ENCODE assay signal across 9 mouse cellular contexts in genomic region chr8:70352000-70352384, GRCm38 (mm10). TPM values are rescaled to one million over a fixed set of nuclear protein-coding genes. Genes with fewer than 3 reads are reported as not detected.
DNase-seq lines count a peak whose midpoint lies in the region; ATAC-seq and TF ChIP-seq lines count a peak whose summit lies in the region.
"Had no signal": no experiment of that assay in that cellular context is flagged by ENCODE, and none has a peak within 500 bp of the region (broad histone marks: within the 10 kb centered on the region; RNA-seq: fewer than 3 reads in every experiment).

No protein-coding gene starts in this region.

- no peak for DNase-seq in heart, postnatal 10 days
- DNase-seq in MEL (ENCODE audit: low read depth, low spot score) = no peak
- DNase-seq in hindbrain, embryonic 10.5 days (ENCODE audit: low spot score) = no peak
- DNase-seq in midbrain, embryonic 11.5 days (ENCODE audit: low spot score, missing footprints) = no peak
- no peak for DNase-seq in MN1 (ENCODE audit: low spot score)
- no peak for DNase-seq in frontal cortex, adult 2 months (ENCODE audit: extremely low spot score in 1 of 2, low spot score in 1 of 2)
- no peak for DNase-seq in layer of hippocampus, postnatal 14 days (ENCODE audit: low spot score in 2 of 2)

- H3K9ac ChIP-seq in heart, embryonic 13.5 days = peak overlapping the region; percentile 97
- peak overlapping the region; percentile 98 for H3K9ac ChIP-seq in MEL (ENCODE audit: control insufficient read depth, low read depth, low read length, poor library complexity, severe bottlenecking)
- peak overlapping the region; percentile 97 for H3K9ac ChIP-seq in midbrain, embryonic 11.5 days (ENCODE audit: low read length)

- peaks cover 24% of the 10 kb centered on the region for H3K36me3 ChIP-seq in heart, embryonic 13.5 days
- H3K36me3 ChIP-seq in MEL (ENCODE audit: control insufficient read depth in 1 of 2, insufficient read depth in 2 of 2, low read length in 2 of 2) = peaks cover 8 to 37% of the 10 kb centered on the region in 2 experiments
- H3K36me3 ChIP-seq in hindbrain, embryonic 10.5 days = peaks cover 43% of the 10 kb centered on the region
- peaks cover 4% of the 10 kb centered on the region; the same call in 1 of the 2 replicates for H3K36me3 ChIP-seq in midbrain, embryonic 11.5 days (ENCODE audit: control insufficient read depth, insufficient read depth, low read length)

- peak overlapping the region; percentile 100 for H3K4me2 ChIP-seq in heart, embryonic 13.5 days
- peak overlapping the region; percentile 100 for H3K4me2 ChIP-seq in midbrain, embryonic 11.5 days

- no peaks in the 10 kb centered on the region for H3K27me3 ChIP-seq in heart, embryonic 13.5 days (replicated peaks)
- H3K27me3 ChIP-seq in MEL (ENCODE audit: control insufficient read depth in 1 of 2, insufficient read depth in 2 of 2, low read length in 2 of 2) = no peaks in the 10 kb centered on the region
- H3K27me3 ChIP-seq in hindbrain, embryonic 10.5 days (ENCODE audit: insufficient read depth, poor library complexity, severe bottlenecking) = no peaks in the 10 kb centered on the region
- H3K27me3 ChIP-seq in midbrain, embryonic 11.5 days (ENCODE audit: control insufficient read depth, insufficient read depth, low read length) = no peaks in the 10 kb centered on the region

- peak overlapping the region; percentile 86 for H3K27ac ChIP-seq in heart, embryonic 13.5 days (replicated peaks)
- H3K27ac ChIP-seq in MEL (ENCODE audit: control insufficient read depth, low read depth, low read length) = no peak overlapping the region
- peak overlapping the region; percentile 96 for H3K27ac ChIP-seq in hindbrain, embryonic 10.5 days
- H3K27ac ChIP-seq in midbrain, embryonic 11.5 days (ENCODE audit: low read depth, low read length) = no peak overlapping the region

- H3K4me1 ChIP-seq in heart, embryonic 13.5 days = peaks cover 62% of the 10 kb centered on the region
- H3K4me1 ChIP-seq in MEL (ENCODE audit: control insufficient read depth in 1 of 2, insufficient read depth in 2 of 2, low read length in 2 of 2) = peaks cover 11 to 33% of the 10 kb centered on the region in 2 experiments
- H3K4me1 ChIP-seq in hindbrain, embryonic 10.5 days (replicated peaks) = peaks cover 65% of the 10 kb centered on the region
- H3K4me1 ChIP-seq in midbrain, embryonic 11.5 days (ENCODE audit: control insufficient read depth, insufficient read depth, low read length) = peaks cover 29% of the 10 kb centered on the region

- ATAC-seq in heart, embryonic 13.5 days (ENCODE audit: extremely low read depth, insufficient number of reproducible peaks, low FRiP score, low TSS enrichment) = no peak
- ATAC-seq in midbrain, embryonic 11.5 days (ENCODE audit: low FRiP score) = no peak

- no peak for TF ChIP-seq POLR2A in MEL (IDR thresholded peaks at IDR 0.05; ENCODE audit: control insufficient read depth in 1 of 2, insufficient read depth in 1 of 2, low read depth in 1 of 2, low read length in 2 of 2, poor library complexity in 1 of 2)

- intact Hi-C loops in heart, postnatal 10 days (cut with DNase I) = no loop called here

- no peak for TF ChIP-seq RAD21 in MEL (IDR thresholded peaks at IDR 0.05; ENCODE audit: low read depth, low read length)

- TF ChIP-seq CTCF in MEL (IDR thresholded peaks at IDR 0.05 in 2 of 3, conservative IDR thresholded peaks at IDR 0.05 in 1 of 3; ENCODE audit: control insufficient read depth in 1 of 3, insufficient read depth in 1 of 3, low read depth in 2 of 3, low read length in 3 of 3, poor library complexity in 1 of 3, severe bottlenecking in 1 of 3) = no peak

- H3K9me3 ChIP-seq in heart, embryonic 13.5 days = no peaks in the 10 kb centered on the region
- no peaks in the 10 kb centered on the region for H3K9me3 ChIP-seq in MEL (replicated peaks; ENCODE audit: insufficient read depth, low read length)
- no peaks in the 10 kb centered on the region for H3K9me3 ChIP-seq in hindbrain, embryonic 10.5 days
- H3K9me3 ChIP-seq in midbrain, embryonic 11.5 days (ENCODE audit: control insufficient read depth, low read length) = no peaks in the 10 kb centered on the region

- 13% methylated on average over 3 of the region's 3 CpGs for WGBS in heart, embryonic 13.5 days
- 44% methylated on average over 3 of the region's 3 CpGs for WGBS in hindbrain, embryonic 10.5 days
- 41% methylated on average over 3 of the region's 3 CpGs for WGBS in midbrain, embryonic 11.5 days

- no peak for TF ChIP-seq EP300 in MEL (IDR thresholded peaks at IDR 0.05; ENCODE audit: low read depth in 1 of 2, low read length in 2 of 2)

- H3K79me2 ChIP-seq in MEL (ENCODE audit: control insufficient read depth, insufficient read depth, low read length, poor library complexity) = peaks cover 60% of the 10 kb centered on the region

- H3K4me3 ChIP-seq in heart, embryonic 13.5 days = peak overlapping the region; percentile 98
- peak overlapping the region; percentile 94 to 96 for H3K4me3 ChIP-seq in MEL (ENCODE audit: control insufficient read depth in 1 of 2, insufficient read depth in 1 of 2, low read depth in 2 of 2, low read length in 2 of 2)
- peak overlapping the region; percentile 73 for H3K4me3 ChIP-seq in hindbrain, embryonic 10.5 days
- peak overlapping the region; percentile 98 for H3K4me3 ChIP-seq in midbrain, embryonic 11.5 days (ENCODE audit: low read depth, low read length)

TF ChIP-seq in MEL, 35 proteins besides CTCF, POLR2A, EP300 and RAD21:
- TF ChIP-seq NRF1 (IDR thresholded peaks at IDR 0.05; ENCODE audit: insufficient read depth, low read depth, low read length, poor library complexity, severe bottlenecking) = no peak
- peak; percentile 11; the same call in 1 of the 2 replicates for TF ChIP-seq SIN3A (IDR thresholded peaks at IDR 0.05; ENCODE audit: low read length)
- TF ChIP-seq CHD1 (IDR thresholded peaks at IDR 0.05; ENCODE audit: low read depth, low read length) = 0 out of 2 replicates have a peak, but pooled peaks have one; percentile 62

RNA-seq across cellular contexts. Expression of gene Upf1, which starts 1.1 kb away (rescaled TPM):
- 11.3 and 12.2 TPM in 2 replicates for polyA plus RNA-seq in heart, embryonic 13.5 days (2015; fragmentation: Nextera tagmentation; extraction: Ambion mirVana)
- 10 to 100 TPM; 40.8 to 48.8 TPM for total RNA-seq in heart, postnatal 10 days (2021)
- 55.4 and 56.3 TPM in 2 replicates for total RNA-seq in MEL (2012; rRNA removed)
- 100 to 1,000 TPM in 1 of 2 experiments, 10 to 100 TPM in 1; 89.5 to 289 TPM for polyA plus RNA-seq in MEL (2012; ENCODE audit: insufficient read depth in 1 of 2, insufficient read length in 2 of 2, low read depth in 1 of 2, low replicate concordance in 2 of 2, missing spikeins in 1 of 2)
- polyA plus RNA-seq in hindbrain, embryonic 10.5 days (2016; fragmentation: Nextera tagmentation; extraction: Ambion mirVana) = 19.0 and 25.0 TPM in 2 replicates
- polyA plus RNA-seq in midbrain, embryonic 11.5 days (2014; fragmentation: Nextera tagmentation; extraction: Ambion mirVana) = 19.6 and 19.8 TPM in 2 replicates
- 29.5 and 30.8 TPM in 2 replicates for polyA plus RNA-seq in frontal cortex, adult 2 months (2012; rRNA removed)
- total RNA-seq in layer of hippocampus, postnatal 14 days (2021) = 10 to 100 TPM; 50.3 to 54.9 TPM

RNA-seq across cellular contexts. Expression of gene Comp, which starts 21.4 kb away (rescaled TPM):
- 3.5 TPM in 2 replicates for polyA plus RNA-seq in heart, embryonic 13.5 days (2015; fragmentation: Nextera tagmentation; extraction: Ambion mirVana)
- 1 to 10 TPM; 2.4 to 3.4 TPM for total RNA-seq in heart, postnatal 10 days (2021)
- total RNA-seq in MEL (2012; rRNA removed) = not detected in 2 replicates
- under 1 TPM in 1 of 2 experiments, not detected in 1; 0.54 TPM for polyA plus RNA-seq in MEL (2012; ENCODE audit: insufficient read depth in 1 of 2, insufficient read length in 2 of 2, low read depth in 1 of 2, low replicate concordance in 2 of 2, missing spikeins in 1 of 2)
- polyA plus RNA-seq in hindbrain, embryonic 10.5 days (2016; fragmentation: Nextera tagmentation; extraction: Ambion mirVana) = 0.27 and 0.38 TPM in 2 replicates
- 0.21 TPM in 1 of 2 replicates, not detected in the other for polyA plus RNA-seq in midbrain, embryonic 11.5 days (2014; fragmentation: Nextera tagmentation; extraction: Ambion mirVana)
- 0.19 and 0.26 TPM in 2 replicates for polyA plus RNA-seq in frontal cortex, adult 2 months (2012; rRNA removed)
- under 1 TPM; 0.21 to 0.30 TPM for total RNA-seq in layer of hippocampus, postnatal 14 days (2021)

RNA-seq across cellular contexts. Expression of gene Gdf1, which starts 22.4 kb away (rescaled TPM):
- polyA plus RNA-seq in heart, embryonic 13.5 days (2015; fragmentation: Nextera tagmentation; extraction: Ambion mirVana) = 0.74 and 0.99 TPM in 2 replicates
- under 1 TPM in 1 of 2 experiments, not detected in 1; 0.20 TPM for total RNA-seq in heart, postnatal 10 days (2021)
- 1.9 and 2.6 TPM in 2 replicates for total RNA-seq in MEL (2012; rRNA removed)
- 1 to 10 TPM in 1 of 2 experiments, not detected in 1; 1.9 TPM for polyA plus RNA-seq in MEL (2012; ENCODE audit: insufficient read depth in 1 of 2, insufficient read length in 2 of 2, low read depth in 1 of 2, low replicate concordance in 2 of 2, missing spikeins in 1 of 2)
- polyA plus RNA-seq in hindbrain, embryonic 10.5 days (2016; fragmentation: Nextera tagmentation; extraction: Ambion mirVana) = 2.9 and 4.3 TPM in 2 replicates
- polyA plus RNA-seq in midbrain, embryonic 11.5 days (2014; fragmentation: Nextera tagmentation; extraction: Ambion mirVana) = 0.43 and 1.3 TPM in 2 replicates
- 34.8 and 63.7 TPM in 2 replicates for polyA plus RNA-seq in frontal cortex, adult 2 months (2012; rRNA removed)
- 10 to 100 TPM; 11.2 to 22.7 TPM for total RNA-seq in layer of hippocampus, postnatal 14 days (2021)
- total RNA-seq: neutrophil, adult 5-6 weeks had no signal

RNA-seq across cellular contexts. Expression of gene Cers1, which starts 36.4 kb away (rescaled TPM):
- polyA plus RNA-seq in heart, embryonic 13.5 days (2015; fragmentation: Nextera tagmentation; extraction: Ambion mirVana) = 1.9 and 2.6 TPM in 2 replicates
- total RNA-seq in heart, postnatal 10 days (2021) = under 1 TPM; 0.57 to 0.67 TPM
- total RNA-seq in MEL (2012; rRNA removed) = 3.4 and 5.0 TPM in 2 replicates
- 1 to 10 TPM in 1 of 2 experiments, not detected in 1; 7.7 TPM for polyA plus RNA-seq in MEL (2012; ENCODE audit: insufficient read depth in 1 of 2, insufficient read length in 2 of 2, low read depth in 1 of 2, low replicate concordance in 2 of 2, missing spikeins in 1 of 2)
- 3.0 and 7.3 TPM in 2 replicates for polyA plus RNA-seq in hindbrain, embryonic 10.5 days (2016; fragmentation: Nextera tagmentation; extraction: Ambion mirVana)
- polyA plus RNA-seq in midbrain, embryonic 11.5 days (2014; fragmentation: Nextera tagmentation; extraction: Ambion mirVana) = 5.5 and 7.0 TPM in 2 replicates
- 86.7 and 86.9 TPM in 2 replicates for polyA plus RNA-seq in frontal cortex, adult 2 months (2012; rRNA removed)
- 100 to 1,000 TPM; 107 to 119 TPM for total RNA-seq in layer of hippocampus, postnatal 14 days (2021)
- total RNA-seq: neutrophil, adult 5-6 weeks had no signal

RNA-seq across cellular contexts. Expression of gene Cope, which starts 49.7 kb away (rescaled TPM):
- polyA plus RNA-seq in heart, embryonic 13.5 days (2015; fragmentation: Nextera tagmentation; extraction: Ambion mirVana) = 294 and 344 TPM in 2 replicates
- 100 to 1,000 TPM; 160 to 173 TPM for total RNA-seq in heart, postnatal 10 days (2021)
- total RNA-seq in MEL (2012; rRNA removed) = 132 and 134 TPM in 2 replicates
- polyA plus RNA-seq in MEL (2012; ENCODE audit: insufficient read depth in 1 of 2, insufficient read length in 2 of 2, low read depth in 1 of 2, low replicate concordance in 2 of 2, missing spikeins in 1 of 2) = 100 to 1,000 TPM in 1 of 2 experiments, not detected in 1; 232 TPM
- 324 and 329 TPM in 2 replicates for polyA plus RNA-seq in hindbrain, embryonic 10.5 days (2016; fragmentation: Nextera tagmentation; extraction: Ambion mirVana)
- 230 and 240 TPM in 2 replicates for polyA plus RNA-seq in midbrain, embryonic 11.5 days (2014; fragmentation: Nextera tagmentation; extraction: Ambion mirVana)
- polyA plus RNA-seq in frontal cortex, adult 2 months (2012; rRNA removed) = 252 and 259 TPM in 2 replicates
- total RNA-seq in layer of hippocampus, postnatal 14 days (2021) = 100 to 1,000 TPM; 134 to 148 TPM

Comparison
In these comparisons a context has a peak if more than half of its experiments do, and no peak if none do; other contexts are left out.
1. H3K27ac ChIP-seq: peak in heart, embryonic 13.5 days (single experiment) and hindbrain, embryonic 10.5 days (single experiment); none in MEL (single experiment) and midbrain, embryonic 11.5 days (single experiment).
2. Peak in every context shown above with its lines, with median percentiles within 50 percentile points of each other: H3K4me3 ChIP-seq and H3K9ac ChIP-seq.